Mouse (Mus musculus): ENCODE measurements at regions not wholly inside any gene's neighbourhood (a gene's known extent, or its start where the extent isn't known, plus 50 kb on each side); places are given as distances from the start of the nearest gene placed in this dataset.

- Histone ChIP-seq H3K79me3 (ENCODE audit: low read depth) (no peaks in the 10 kb centered on the region), H3K36me3 (ENCODE audit: control insufficient read depth, insufficient read depth) (no peaks in the 10 kb centered on the region), H3ac (ENCODE audit: control insufficient read depth, insufficient read length, low read depth) (no peak overlapping the region), H3K79me2 (ENCODE audit: control insufficient read depth, insufficient read depth) (no peaks in the 10 kb centered on the region), H3K27me3 (ENCODE audit: control insufficient read depth, insufficient read depth, insufficient read length) (no peaks in the 10 kb centered on the region), H3K4me3 (ENCODE audit: insufficient read depth, poor library complexity, severe bottlenecking) (no peak overlapping the region)
- TF ChIP-seq MYOG (IDR thresholded peaks at IDR 0.05; ENCODE audit: control insufficient read depth, extremely low read depth, insufficient read length): no peak
- no peak for TF ChIP-seq CEBPB (IDR thresholded peaks at IDR 0.05; ENCODE audit: low read depth)
- no peak for TF ChIP-seq USF1 (IDR thresholded peaks at IDR 0.05; ENCODE audit: low read depth)
- no peak for TF ChIP-seq MYOD1 (IDR thresholded peaks at IDR 0.05; ENCODE audit: control insufficient read depth, insufficient read length, low read depth)
- TF ChIP-seq FOSL1 (IDR thresholded peaks at IDR 0.05; ENCODE audit: insufficient read depth, low read length, poor library complexity, severe bottlenecking): no peak
- TF ChIP-seq CTCF (IDR thresholded peaks at IDR 0.05; ENCODE audit: control insufficient read depth, insufficient read depth, insufficient read length): no peak
- no peak for TF ChIP-seq MAX (IDR thresholded peaks at IDR 0.05)
Observed at GRCm38 (mm10) chr1:18551211-18551610, 286.3 kb upstream of the Defb41 start.

- Histone ChIP-seq H3K4me3 (ENCODE audit: insufficient read depth, poor library complexity, severe bottlenecking) (no peak overlapping the region), H3K79me2 (ENCODE audit: control insufficient read depth, insufficient read depth) (no peaks in the 10 kb centered on the region), H3K36me3 (ENCODE audit: control insufficient read depth, insufficient read depth) (no peaks in the 10 kb centered on the region), H3ac (ENCODE audit: control insufficient read depth, insufficient read length, low read depth) (no peak overlapping the region), H3K27me3 (ENCODE audit: control insufficient read depth, insufficient read depth, insufficient read length) (no peaks in the 10 kb centered on the region), H3K79me3 (ENCODE audit: low read depth) (no peaks in the 10 kb centered on the region)
- no peak for TF ChIP-seq CEBPB (IDR thresholded peaks at IDR 0.05; ENCODE audit: low read depth)
- TF ChIP-seq USF1 (IDR thresholded peaks at IDR 0.05; ENCODE audit: low read depth): no peak
- no peak for TF ChIP-seq CTCF (IDR thresholded peaks at IDR 0.05; ENCODE audit: control insufficient read depth, insufficient read depth, insufficient read length)
- no peak for TF ChIP-seq MAX (IDR thresholded peaks at IDR 0.05)
- no peak for TF ChIP-seq MYOD1 (IDR thresholded peaks at IDR 0.05; ENCODE audit: control insufficient read depth, insufficient read length, low read depth)
- no peak for TF ChIP-seq FOSL1 (IDR thresholded peaks at IDR 0.05; ENCODE audit: insufficient read depth, low read length, poor library complexity, severe bottlenecking)
- TF ChIP-seq MYOG (IDR thresholded peaks at IDR 0.05; ENCODE audit: control insufficient read depth, extremely low read depth, insufficient read length): no peak
Observed at GRCm38 (mm10) chr1:18531702-18532101, 266.8 kb upstream of the Defb41 start.

- no peak overlapping the region for H3K4me3 ChIP-seq (ENCODE audit: insufficient read depth, poor library complexity, severe bottlenecking)
- H3ac ChIP-seq (ENCODE audit: control insufficient read depth, insufficient read length, low read depth): no peak overlapping the region
- H3K79me3 ChIP-seq (ENCODE audit: low read depth): no peaks in the 10 kb centered on the region
- no peaks in the 10 kb centered on the region for H3K79me2 ChIP-seq (ENCODE audit: control insufficient read depth, insufficient read depth)
- H3K36me3 ChIP-seq (ENCODE audit: control insufficient read depth, insufficient read depth): no peaks in the 10 kb centered on the region
- no peak for TF ChIP-seq CEBPB (IDR thresholded peaks at IDR 0.05; ENCODE audit: low read depth)
- TF ChIP-seq MAX (IDR thresholded peaks at IDR 0.05): no peak
- no peak for TF ChIP-seq CTCF (IDR thresholded peaks at IDR 0.05; ENCODE audit: control insufficient read depth, insufficient read depth, insufficient read length)
- no peak for TF ChIP-seq MYOG (IDR thresholded peaks at IDR 0.05; ENCODE audit: control insufficient read depth, extremely low read depth, insufficient read length)
- no peak for TF ChIP-seq MYOD1 (IDR thresholded peaks at IDR 0.05; ENCODE audit: control insufficient read depth, insufficient read length, low read depth)
- no peak for TF ChIP-seq FOSL1 (IDR thresholded peaks at IDR 0.05; ENCODE audit: insufficient read depth, low read length, poor library complexity, severe bottlenecking)
- no peaks in the 10 kb centered on the region for H3K27me3 ChIP-seq (ENCODE audit: control insufficient read depth, insufficient read depth, insufficient read length)
Observed at GRCm38 (mm10) chr1:18524485-18524884, 259.5 kb upstream of the Defb41 start.

- Histone ChIP-seq H3K36me3 (ENCODE audit: control insufficient read depth, insufficient read depth) (no peaks in the 10 kb centered on the region), H3ac (ENCODE audit: control insufficient read depth, insufficient read length, low read depth) (no peak overlapping the region), H3K4me3 (ENCODE audit: insufficient read depth, poor library complexity, severe bottlenecking) (no peak overlapping the region), H3K27me3 (ENCODE audit: control insufficient read depth, insufficient read depth, insufficient read length) (no peaks in the 10 kb centered on the region), H3K79me2 (ENCODE audit: control insufficient read depth, insufficient read depth) (no peaks in the 10 kb centered on the region), H3K79me3 (ENCODE audit: low read depth) (no peaks in the 10 kb centered on the region)
- no peak for TF ChIP-seq CTCF (IDR thresholded peaks at IDR 0.05; ENCODE audit: control insufficient read depth, insufficient read depth, insufficient read length)
- TF ChIP-seq CEBPB (IDR thresholded peaks at IDR 0.05; ENCODE audit: low read depth): no peak
- TF ChIP-seq USF1 (IDR thresholded peaks at IDR 0.05; ENCODE audit: low read depth): no peak
- no peak for TF ChIP-seq MAX (IDR thresholded peaks at IDR 0.05)
- no peak for TF ChIP-seq MYOG (IDR thresholded peaks at IDR 0.05; ENCODE audit: control insufficient read depth, extremely low read depth, insufficient read length)
- TF ChIP-seq FOSL1 (IDR thresholded peaks at IDR 0.05; ENCODE audit: insufficient read depth, low read length, poor library complexity, severe bottlenecking): no peak
- no peak for TF ChIP-seq MYOD1 (IDR thresholded peaks at IDR 0.05; ENCODE audit: control insufficient read depth, insufficient read length, low read depth)
Observed at GRCm38 (mm10) chr1:18522902-18523301, 258.0 kb upstream of the Defb41 start.

GRCm38 (mm10) chr1:18512764-18513163, 247.8 kb upstream of the Defb41 start:
- TF ChIP-seq CTCF (IDR thresholded peaks at IDR 0.05; ENCODE audit: control insufficient read depth, insufficient read depth, insufficient read length) (no peak), MYOD1 (IDR thresholded peaks at IDR 0.05; ENCODE audit: control insufficient read depth, insufficient read length, low read depth) (no peak), MAX (IDR thresholded peaks at IDR 0.05) (no peak), FOSL1 (IDR thresholded peaks at IDR 0.05; ENCODE audit: insufficient read depth, low read length, poor library complexity, severe bottlenecking) (no peak), MYOG (IDR thresholded peaks at IDR 0.05; ENCODE audit: control insufficient read depth, extremely low read depth, insufficient read length) (no peak), CEBPB (IDR thresholded peaks at IDR 0.05; ENCODE audit: low read depth) (no peak), USF1 (IDR thresholded peaks at IDR 0.05; ENCODE audit: low read depth) (no peak)
- Histone ChIP-seq H3ac (ENCODE audit: control insufficient read depth, insufficient read length, low read depth) (no peak overlapping the region), H3K4me3 (ENCODE audit: insufficient read depth, poor library complexity, severe bottlenecking) (no peak overlapping the region), H3K27me3 (ENCODE audit: control insufficient read depth, insufficient read depth, insufficient read length) (no peaks in the 10 kb centered on the region), H3K79me2 (ENCODE audit: control insufficient read depth, insufficient read depth) (no peaks in the 10 kb centered on the region), H3K36me3 (ENCODE audit: control insufficient read depth, insufficient read depth) (no peaks in the 10 kb centered on the region), H3K79me3 (ENCODE audit: low read depth) (no peaks in the 10 kb centered on the region)

GRCm38 (mm10) chr1:18498556-18498955, 233.6 kb upstream of the Defb41 start:
- Histone ChIP-seq H3K27me3 (ENCODE audit: control insufficient read depth, insufficient read depth, insufficient read length) (no peaks in the 10 kb centered on the region), H3K79me3 (ENCODE audit: low read depth) (no peaks in the 10 kb centered on the region), H3K36me3 (ENCODE audit: control insufficient read depth, insufficient read depth) (no peaks in the 10 kb centered on the region), H3K79me2 (ENCODE audit: control insufficient read depth, insufficient read depth) (no peaks in the 10 kb centered on the region), H3ac (ENCODE audit: control insufficient read depth, insufficient read length, low read depth) (no peak overlapping the region), H3K4me3 (ENCODE audit: insufficient read depth, poor library complexity, severe bottlenecking) (no peak overlapping the region)
- no peak for TF ChIP-seq USF1 (IDR thresholded peaks at IDR 0.05; ENCODE audit: low read depth)
- no peak for TF ChIP-seq MYOD1 (IDR thresholded peaks at IDR 0.05; ENCODE audit: control insufficient read depth, insufficient read length, low read depth)
- TF ChIP-seq CEBPB (IDR thresholded peaks at IDR 0.05; ENCODE audit: low read depth): no peak
- peak; percentile 4 for TF ChIP-seq FOSL1 (IDR thresholded peaks at IDR 0.05; ENCODE audit: insufficient read depth, low read length, poor library complexity, severe bottlenecking)
- no peak for TF ChIP-seq MYOG (IDR thresholded peaks at IDR 0.05; ENCODE audit: control insufficient read depth, extremely low read depth, insufficient read length)

Data from C2C12 (cell line).